Mouse (Mus musculus): ENCODE measurements around the gene Sos2. TPM values are rescaled to one million over a fixed set of nuclear protein-coding genes. Genes with fewer than 3 reads are reported as not detected.

Gene Sos2
- polyA plus RNA-seq, 1 experiment from 2014 or later, result 9.2 TPM

DNA sequence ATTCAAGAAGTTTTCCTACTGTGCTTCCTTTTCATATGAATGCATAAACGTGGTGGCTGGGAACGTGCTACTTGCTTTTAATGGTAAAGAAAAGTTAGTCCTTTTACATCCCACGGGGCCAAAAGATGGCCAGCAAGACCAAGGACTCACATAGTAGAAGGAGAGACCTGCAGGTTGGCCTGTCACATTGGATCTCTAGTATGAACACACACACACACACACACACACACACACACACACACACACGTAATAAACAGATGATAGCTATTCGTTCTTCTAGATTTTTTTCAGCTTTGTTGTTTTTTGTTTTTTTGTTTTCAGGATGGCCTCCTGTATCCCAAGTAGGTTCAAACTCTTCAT, 98.4 kb downstream of the Sos2 start:
- no peaks in the 10 kb centered on the region for H3K27me3 ChIP-seq (replicated peaks; ENCODE audit: control insufficient read depth, insufficient read depth, low read length)
- WGBS, result 43% methylated on average over 5 of the region's 5 CpGs
- peaks cover 14% of the 10 kb centered on the region for H3K4me1 ChIP-seq (replicated peaks; ENCODE audit: control insufficient read depth, insufficient read depth, low read length)
- H3K9me3 ChIP-seq (ENCODE audit: control insufficient read depth, low read length), result no peaks in the 10 kb centered on the region
- H3K36me3 ChIP-seq (ENCODE audit: control insufficient read depth, insufficient read depth, low read length), result peaks cover 19% of the 10 kb centered on the region
- peak overlapping the region; percentile 72 for H3K4me2 ChIP-seq
- H3K27ac ChIP-seq (ENCODE audit: low read depth, low read length), result peak overlapping the region; percentile 77
- peak overlapping the region; percentile 97 for H3K9ac ChIP-seq (ENCODE audit: low read depth, low read length)
- ATAC-seq (replicated peaks; ENCODE audit: low FRiP score), result peak; percentile 27
- peak overlapping the region; percentile 91 for H3K4me3 ChIP-seq (ENCODE audit: low read depth, low read length)
- no peak for DNase-seq (ENCODE audit: low spot score)

- peak within 1 kb of the TSS; percentile 97 for H3K9ac ChIP-seq (ENCODE audit: low read depth, low read length)
- H3K27ac ChIP-seq (ENCODE audit: low read depth, low read length), result peak within 1 kb of the TSS; percentile 77
- H3K4me3 ChIP-seq (ENCODE audit: low read depth, low read length), result peak within 1 kb of the TSS; percentile 91
- H3K9me3 ChIP-seq (ENCODE audit: control insufficient read depth, low read length), result no peaks in the 10 kb centered on the region
- WGBS, result under 1% methylated on average over 56 of the region's 56 CpGs
- peak; percentile 82 for DNase-seq (ENCODE audit: low spot score)
- peak within 1 kb of the TSS; percentile 72 for H3K4me2 ChIP-seq
- H3K36me3 ChIP-seq (ENCODE audit: control insufficient read depth, insufficient read depth, low read length), result peaks cover 24% of the 10 kb centered on the region
- H3K27me3 ChIP-seq (replicated peaks; ENCODE audit: control insufficient read depth, insufficient read depth, low read length), result no peaks in the 10 kb centered on the region
- ATAC-seq (replicated peaks; ENCODE audit: low FRiP score), result peak; percentile 95
- peaks cover 14% of the 10 kb centered on the region for H3K4me1 ChIP-seq (replicated peaks; ENCODE audit: control insufficient read depth, insufficient read depth, low read length)
Measured at GRCm38 (mm10) chr12:69582613-69583269, 98.9 kb downstream of the Sos2 start, which contains the start of gene Vcpkmt. Gene Vcpkmt (minus strand): TSS chr12:69583028.

- Histone ChIP-seq H3K4me2 (peak overlapping the region; percentile 72), H3K4me3 (ENCODE audit: low read depth, low read length) (peak overlapping the region; percentile 91), H3K36me3 (ENCODE audit: control insufficient read depth, insufficient read depth, low read length) (peaks cover 27% of the 10 kb centered on the region), H3K9me3 (ENCODE audit: control insufficient read depth, low read length) (no peaks in the 10 kb centered on the region), H3K27me3 (replicated peaks; ENCODE audit: control insufficient read depth, insufficient read depth, low read length) (no peaks in the 10 kb centered on the region), H3K9ac (ENCODE audit: low read depth, low read length) (peak overlapping the region; percentile 97), H3K27ac (ENCODE audit: low read depth, low read length) (peak overlapping the region; percentile 77), H3K4me1 (replicated peaks; ENCODE audit: control insufficient read depth, insufficient read depth, low read length) (peaks cover 14% of the 10 kb centered on the region)
- ATAC-seq (replicated peaks; ENCODE audit: low FRiP score), result no peak
- WGBS, result 25% methylated on average over 9 of the region's 9 CpGs
- no peak for DNase-seq (ENCODE audit: low spot score)
Measured at GRCm38 (mm10) chr12:69582216-69582612, 99.4 kb downstream of the Sos2 start.

DNA sequence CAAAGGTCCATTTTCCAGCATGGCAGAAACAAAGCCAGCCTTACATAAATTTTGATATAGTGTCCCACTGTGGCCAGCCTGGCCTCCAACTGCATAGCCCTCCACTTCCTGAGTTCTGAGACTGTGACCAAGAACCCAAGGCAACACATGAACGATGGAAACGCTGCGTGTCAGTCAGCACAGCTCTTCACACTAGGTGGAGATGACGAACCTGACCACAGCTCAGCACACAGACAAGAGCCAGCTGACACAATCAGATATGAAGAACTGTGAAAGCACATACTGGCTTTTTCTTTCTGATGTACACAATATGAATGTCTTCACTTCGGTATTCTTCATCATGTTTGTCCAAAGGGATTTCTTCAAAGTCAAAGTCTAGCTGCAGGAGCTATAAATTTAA, 102.0 kb downstream of the Sos2 start:
- DNase-seq (ENCODE audit: low spot score) (no peak), ATAC-seq (replicated peaks; ENCODE audit: low FRiP score) (no peak)
- H3K27ac ChIP-seq (ENCODE audit: low read depth, low read length), result peak overlapping the region; percentile 29; the same call in 1 of the 2 replicates
- no peaks in the 10 kb centered on the region for H3K9me3 ChIP-seq (ENCODE audit: control insufficient read depth, low read length)
- no peak overlapping the region for H3K4me2 ChIP-seq
- H3K27me3 ChIP-seq (replicated peaks; ENCODE audit: control insufficient read depth, insufficient read depth, low read length), result no peaks in the 10 kb centered on the region
- no peak overlapping the region for H3K4me3 ChIP-seq (ENCODE audit: low read depth, low read length)
- WGBS, result 69% methylated on average over 5 of the region's 5 CpGs
- H3K36me3 ChIP-seq (ENCODE audit: control insufficient read depth, insufficient read depth, low read length), result peaks cover 18% of the 10 kb centered on the region
- no peak overlapping the region for H3K9ac ChIP-seq (ENCODE audit: low read depth, low read length)
- H3K4me1 ChIP-seq (replicated peaks; ENCODE audit: control insufficient read depth, insufficient read depth, low read length), result peaks cover 14% of the 10 kb centered on the region

GRCm38 (mm10) chr12:69576120-69576627, 105.5 kb downstream of the Sos2 start:
- 87% methylated on average over 9 of the region's 9 CpGs for WGBS
- H3K27me3 ChIP-seq (replicated peaks; ENCODE audit: control insufficient read depth, insufficient read depth, low read length), result no peaks in the 10 kb centered on the region
- no peak overlapping the region for H3K4me3 ChIP-seq (ENCODE audit: low read depth, low read length)
- H3K4me2 ChIP-seq, result no peak overlapping the region
- no peak overlapping the region for H3K27ac ChIP-seq (ENCODE audit: low read depth, low read length)
- peaks cover 15% of the 10 kb centered on the region for H3K4me1 ChIP-seq (replicated peaks; ENCODE audit: control insufficient read depth, insufficient read depth, low read length)
- H3K9ac ChIP-seq (ENCODE audit: low read depth, low read length), result no peak overlapping the region
- no peaks in the 10 kb centered on the region for H3K9me3 ChIP-seq (ENCODE audit: control insufficient read depth, low read length)
- no peak for DNase-seq (ENCODE audit: low spot score)
- no peak for ATAC-seq (replicated peaks; ENCODE audit: low FRiP score)
- H3K36me3 ChIP-seq (ENCODE audit: control insufficient read depth, insufficient read depth, low read length), result peaks cover 18% of the 10 kb centered on the region

GRCm38 (mm10) chr12:69573916-69574881, 107.5 kb downstream of the Sos2 start:
- Histone ChIP-seq H3K4me2 (peak overlapping the region; percentile 55), H3K27ac (ENCODE audit: low read depth, low read length) (no peak overlapping the region; the same call in 1 of the 2 replicates), H3K9me3 (ENCODE audit: control insufficient read depth, low read length) (no peaks in the 10 kb centered on the region), H3K9ac (ENCODE audit: low read depth, low read length) (peak overlapping the region; percentile 22; the same call in 1 of the 2 replicates), H3K4me1 (replicated peaks; ENCODE audit: control insufficient read depth, insufficient read depth, low read length) (peaks cover 6% of the 10 kb centered on the region; the same call in 1 of the 2 replicates), H3K4me3 (ENCODE audit: low read depth, low read length) (no peak overlapping the region), H3K27me3 (replicated peaks; ENCODE audit: control insufficient read depth, insufficient read depth, low read length) (no peaks in the 10 kb centered on the region), H3K36me3 (ENCODE audit: control insufficient read depth, insufficient read depth, low read length) (peaks cover 14% of the 10 kb centered on the region)
- WGBS, result 29% methylated on average over 17 of the region's 17 CpGs
- DNase-seq (ENCODE audit: low spot score) (peak; percentile 56), ATAC-seq (replicated peaks; ENCODE audit: low FRiP score) (peak; percentile 55)

GRCm38 (mm10) chr12:69573271-69573670, 108.4 kb downstream of the Sos2 start:
- no peak overlapping the region for H3K4me3 ChIP-seq (ENCODE audit: low read depth, low read length)
- no peaks in the 10 kb centered on the region for H3K27me3 ChIP-seq (replicated peaks; ENCODE audit: control insufficient read depth, insufficient read depth, low read length)
- no peaks in the 10 kb centered on the region for H3K9me3 ChIP-seq (ENCODE audit: control insufficient read depth, low read length)
- H3K4me2 ChIP-seq, result no peak overlapping the region
- H3K4me1 ChIP-seq (replicated peaks; ENCODE audit: control insufficient read depth, insufficient read depth, low read length), result peaks cover 6% of the 10 kb centered on the region; the same call in 1 of the 2 replicates
- H3K36me3 ChIP-seq (ENCODE audit: control insufficient read depth, insufficient read depth, low read length), result peaks cover 8% of the 10 kb centered on the region
- ATAC-seq (replicated peaks; ENCODE audit: low FRiP score) (no peak), DNase-seq (ENCODE audit: low spot score) (no peak)
- no peak overlapping the region for H3K9ac ChIP-seq (ENCODE audit: low read depth, low read length)
- 89% methylated on average over 8 of the region's 8 CpGs for WGBS
- H3K27ac ChIP-seq (ENCODE audit: low read depth, low read length), result no peak overlapping the region

DNA sequence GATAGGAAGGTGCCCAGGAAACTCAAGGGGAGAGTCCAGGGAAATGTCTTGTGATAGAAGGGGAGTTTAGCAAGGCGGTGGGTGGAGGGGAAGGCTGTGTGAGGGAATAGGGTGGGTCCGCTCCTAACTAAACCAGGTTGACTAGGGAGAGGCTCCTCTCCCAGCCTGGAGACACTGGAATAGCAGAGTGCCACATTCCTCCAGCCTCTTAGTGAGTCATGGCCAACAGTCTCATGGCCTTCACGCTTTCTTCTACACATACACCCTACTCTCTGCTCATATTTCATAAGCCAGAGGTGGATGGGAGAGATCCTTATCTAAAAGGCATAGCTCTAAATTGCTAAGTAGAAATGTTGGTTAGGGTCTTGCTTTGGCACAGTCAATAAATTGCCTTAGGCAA, 111.7 kb downstream of the Sos2 start:
- H3K9me3 ChIP-seq (ENCODE audit: control insufficient read depth, low read length), result no peaks in the 10 kb centered on the region
- H3K4me2 ChIP-seq, result no peak overlapping the region
- no peak overlapping the region for H3K9ac ChIP-seq (ENCODE audit: low read depth, low read length)
- no peaks in the 10 kb centered on the region for H3K27me3 ChIP-seq (replicated peaks; ENCODE audit: control insufficient read depth, insufficient read depth, low read length)
- 86% methylated on average over 3 of the region's 3 CpGs for WGBS
- peaks cover 8% of the 10 kb centered on the region; the same call in 1 of the 2 replicates for H3K4me1 ChIP-seq (replicated peaks; ENCODE audit: control insufficient read depth, insufficient read depth, low read length)
- no peak overlapping the region for H3K27ac ChIP-seq (ENCODE audit: low read depth, low read length)
- ATAC-seq (replicated peaks; ENCODE audit: low FRiP score) (no peak), DNase-seq (ENCODE audit: low spot score) (no peak)
- no peaks in the 10 kb centered on the region for H3K36me3 ChIP-seq (ENCODE audit: control insufficient read depth, insufficient read depth, low read length)
- H3K4me3 ChIP-seq (ENCODE audit: low read depth, low read length), result no peak overlapping the region

Data from liver, embryonic 11.5 days (tissue).